Mouse (Mus musculus) c-Kit-positive CD71-positive TER-119-positive erythroid progenitor cells, embryonic 14.5 days (primary cell): Measurements from ENCODE around the gene Icam4.
A peak's percentile ranks its signal among the peaks of the same experiment; 100 is the strongest.
"Not testable (repeated sequence)": the region's sequence is repeated elsewhere in the genome, so short reads cannot be mapped to it uniquely, and the experiment has no call there.

Experiments used
- DNase-seq: peaks from one replicate; pipeline ENCODE4 v3.0.0-alpha.2; 2013; ENCODE audit warnings: low spot score

Icam4 gene

GRCm38 (mm10) chr9:21029291-21030054, at the start of gene Icam4:
TSS of gene Icam4 (plus strand) at chr9:21029373.
- DNase-seq, result peak; percentile 91

GRCm38 (mm10) chr9:20979769-20980168, 49.4 kb upstream of the Icam4 start:
- no peak for DNase-seq

GRCm38 (mm10) chr9:20982171-20982570, 47.0 kb upstream of the Icam4 start:
- DNase-seq, result no peak

GRCm38 (mm10) chr9:20983169-20983568, 46.0 kb upstream of the Icam4 start:
- DNase-seq, result no peak

- no peak for DNase-seq
Measured at GRCm38 (mm10) chr9:20986952-20987686, 42.1 kb upstream of the Icam4 start.

- no peak for DNase-seq
Measured at GRCm38 (mm10) chr9:20987953-20988352, 41.2 kb upstream of the Icam4 start.

GRCm38 (mm10) chr9:20990861-20991260, 38.3 kb upstream of the Icam4 start:
- no peak for DNase-seq

- no peak for DNase-seq
Measured at GRCm38 (mm10) chr9:20991587-20991986, 37.6 kb upstream of the Icam4 start.

- no peak for DNase-seq
Measured at GRCm38 (mm10) chr9:20993165-20993898, 35.8 kb upstream of the Icam4 start.

GRCm38 (mm10) chr9:20995069-20995468, 34.1 kb upstream of the Icam4 start:
- DNase-seq, result no peak

GRCm38 (mm10) chr9:20997065-20997464, 32.1 kb upstream of the Icam4 start:
- DNase-seq, result no peak

- not testable (repeated sequence) for DNase-seq
Measured at GRCm38 (mm10) chr9:20998337-20998736, 30.8 kb upstream of the Icam4 start.

GRCm38 (mm10) chr9:21000811-21001210, 28.4 kb upstream of the Icam4 start:
- DNase-seq, result no peak

GRCm38 (mm10) chr9:21001651-21002200, 27.4 kb upstream of the Icam4 start:
- no peak for DNase-seq

GRCm38 (mm10) chr9:21002270-21002626, 26.9 kb upstream of the Icam4 start:
- no peak for DNase-seq

GRCm38 (mm10) chr9:21002627-21003551, 26.3 kb upstream of the Icam4 start, which contains the start of gene Mrpl4:
TSS of gene Mrpl4 (plus strand) at chr9:21002738.
- peak; percentile 78 for DNase-seq

- DNase-seq, result no peak
Measured at GRCm38 (mm10) chr9:21007313-21007952, 21.7 kb upstream of the Icam4 start.

- DNase-seq, result no peak
Measured at GRCm38 (mm10) chr9:21008007-21008406, 21.2 kb upstream of the Icam4 start.

GRCm38 (mm10) chr9:21010362-21010761, 18.8 kb upstream of the Icam4 start:
- no peak for DNase-seq

GRCm38 (mm10) chr9:21010939-21011541, 18.1 kb upstream of the Icam4 start:
- DNase-seq, result not testable (repeated sequence)
